Mouse (Mus musculus): ENCODE results near the gene Atp8b5. TPM values are rescaled to one million over a fixed set of nuclear protein-coding genes. Genes with fewer than 3 reads are reported as not detected.

The Atp8b5 gene
- total RNA-seq (2021) (under 1 TPM in 1 of 2 experiments, not detected in 1; 0.08 TPM), polyA plus RNA-seq (2012; rRNA removed) (0.14 and 0.15 TPM in 2 replicates)
- long read RNA-seq = 0 reads

DNA sequence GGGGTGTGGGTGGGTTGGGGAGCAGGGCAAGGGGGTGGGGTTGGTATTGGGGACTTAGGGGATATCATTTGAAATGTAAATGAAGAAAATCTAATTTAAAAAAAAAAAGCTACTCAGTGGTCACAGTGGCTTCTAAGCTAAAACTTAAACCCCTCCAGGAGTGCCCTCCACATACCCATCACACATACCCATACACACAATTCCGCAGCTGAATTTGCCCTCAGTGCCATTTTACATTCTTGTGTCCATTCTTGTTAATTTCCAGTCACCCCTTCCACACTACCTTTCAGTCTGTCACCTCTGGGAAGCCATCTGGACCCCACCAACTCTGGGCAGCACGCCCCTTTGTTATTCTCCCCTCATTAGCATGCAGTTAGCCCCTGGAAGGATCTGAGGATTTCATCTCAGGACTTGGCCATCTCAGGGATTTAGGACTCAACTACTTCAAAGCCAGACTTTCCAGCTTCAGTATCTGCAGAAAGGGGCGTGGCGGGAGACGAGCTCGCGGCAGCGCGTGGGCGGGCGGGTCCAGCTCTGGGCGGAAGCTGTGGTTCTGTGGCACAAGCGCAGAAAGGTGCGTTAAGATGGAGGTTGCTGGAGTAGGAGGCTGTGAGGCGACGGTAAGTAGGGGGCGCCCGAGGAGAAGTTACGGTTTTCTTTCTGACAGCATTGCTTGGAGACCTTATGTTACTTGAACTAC is at the start of gene Atp8b5:
Gene Atp8b5, plus strand, starts transcription at position 537 of the 700 bp plus-strand sequence.
- Histone ChIP-seq H3K27ac (no peak within 1 kb of the TSS), H3K4me3 (0 out of 2 replicates have a peak within 1 kb of the TSS, but pooled peaks have one; percentile 28), H3K4me1 (ENCODE audit: control insufficient read depth, insufficient read depth, low read length) (no peaks in the 10 kb centered on the region), H3K9ac (ENCODE audit: low read depth, low read length) (no peak within 1 kb of the TSS), H3K27me3 (ENCODE audit: control insufficient read depth, insufficient read depth, low read length) (no peaks in the 10 kb centered on the region), H3K36me3 (ENCODE audit: control insufficient read depth, insufficient read depth, low read length) (no peaks in the 10 kb centered on the region), H3K79me2 (replicated peaks; ENCODE audit: control insufficient read depth, insufficient read depth, low read length) (no peaks in the 10 kb centered on the region)
- 4% methylated on average over 19 of the region's 19 CpGs for WGBS
- no peak for TF ChIP-seq POLR2A (IDR thresholded peaks at IDR 0.05; ENCODE audit: insufficient read depth, low read depth, low read length)
- TF ChIP-seq EP300 (IDR thresholded peaks at IDR 0.05; ENCODE audit: insufficient read depth, low read depth, low read length) = peak; percentile 58; the same call in 1 of the 2 replicates
- peak; percentile 89 for TF ChIP-seq CTCF (IDR thresholded peaks at IDR 0.05)
- intact Hi-C loops (cut with DNase I) = loop anchor here (1.0 to 5.0 kb wide), 3 partner anchors 114 to 216 kb away; partner anchors contain the start of genes Rusc2 and Sit1
- peak; percentile 82 to 84 for DNase-seq

- TF ChIP-seq POLR2A (IDR thresholded peaks at IDR 0.05; ENCODE audit: insufficient read depth, low read depth, low read length) (no peak), CTCF (IDR thresholded peaks at IDR 0.05) (no peak), EP300 (IDR thresholded peaks at IDR 0.05; ENCODE audit: insufficient read depth, low read depth, low read length) (no peak)
Observed at GRCm38 (mm10) chr4:43217997-43218396, 49.0 kb upstream of the Atp8b5 start.

DNA sequence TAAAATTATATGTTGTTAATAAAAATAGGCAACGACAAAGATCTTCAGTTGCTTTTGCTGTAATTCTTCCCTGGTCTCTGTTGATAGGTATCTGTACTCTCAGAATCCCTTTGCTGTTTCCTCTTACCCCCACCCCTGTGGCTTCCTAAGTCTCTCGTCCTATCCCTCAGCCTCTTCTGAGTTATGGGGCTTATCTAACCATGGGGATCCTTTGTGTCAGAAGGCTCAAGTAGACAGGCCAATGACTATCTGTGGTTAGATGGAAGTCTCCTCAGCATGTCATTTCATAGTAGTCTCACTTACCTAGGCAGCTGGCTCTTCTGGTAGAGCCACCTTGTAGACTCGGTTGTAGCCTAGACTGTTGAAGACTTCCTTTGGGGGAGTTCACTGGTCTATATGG is 35.1 kb upstream of the Atp8b5 start:
- Histone ChIP-seq H3K4me3 (no peak overlapping the region), H3K9ac (ENCODE audit: low read depth, low read length) (no peak overlapping the region), H3K27ac (no peak overlapping the region), H3K27me3 (ENCODE audit: control insufficient read depth, insufficient read depth, low read length) (no peaks in the 10 kb centered on the region), H3K36me3 (ENCODE audit: control insufficient read depth, insufficient read depth, low read length) (no peaks in the 10 kb centered on the region; the same call in 1 of the 2 replicates), H3K79me2 (replicated peaks; ENCODE audit: control insufficient read depth, insufficient read depth, low read length) (no peaks in the 10 kb centered on the region), H3K4me1 (ENCODE audit: control insufficient read depth, insufficient read depth, low read length) (no peaks in the 10 kb centered on the region)
- no peak for TF ChIP-seq CTCF (IDR thresholded peaks at IDR 0.05)
- TF ChIP-seq POLR2A (IDR thresholded peaks at IDR 0.05; ENCODE audit: insufficient read depth, low read depth, low read length) = no peak
- no peak for TF ChIP-seq EP300 (IDR thresholded peaks at IDR 0.05; ENCODE audit: insufficient read depth, low read depth, low read length)
- DNase-seq = no peak
- 89% methylated on average over 3 of the region's 3 CpGs for WGBS
- intact Hi-C loops (cut with DNase I) = no loop called here

More at GRCm38 (mm10) chr4:43217997-43218396, 49.0 kb upstream of the Atp8b5 start:
- 92% methylated on average over 1 of the region's 1 CpGs for WGBS
- H3K27me3 ChIP-seq (ENCODE audit: control insufficient read depth, insufficient read depth, low read length) = no peaks in the 10 kb centered on the region
- H3K36me3 ChIP-seq (ENCODE audit: control insufficient read depth, insufficient read depth, low read length) = no peaks in the 10 kb centered on the region
- no peak for DNase-seq
- no peaks in the 10 kb centered on the region for H3K79me2 ChIP-seq (replicated peaks; ENCODE audit: control insufficient read depth, insufficient read depth, low read length)
- H3K9ac ChIP-seq (ENCODE audit: low read depth, low read length) = no peak overlapping the region
- H3K27ac ChIP-seq = no peak overlapping the region
- intact Hi-C loops (cut with DNase I) = no loop called here
- H3K4me1 ChIP-seq (ENCODE audit: control insufficient read depth, insufficient read depth, low read length) = no peaks in the 10 kb centered on the region
- H3K4me3 ChIP-seq = no peak overlapping the region

GRCm38 (mm10) chr4:43232985-43233384 is 34.0 kb upstream of the Atp8b5 start:
- no peak overlapping the region for H3K9ac ChIP-seq (ENCODE audit: low read depth, low read length)
- no peak overlapping the region for H3K27ac ChIP-seq
- TF ChIP-seq EP300 (IDR thresholded peaks at IDR 0.05; ENCODE audit: insufficient read depth, low read depth, low read length) (no peak), CTCF (IDR thresholded peaks at IDR 0.05) (no peak), POLR2A (IDR thresholded peaks at IDR 0.05; ENCODE audit: insufficient read depth, low read depth, low read length) (no peak)
- no peaks in the 10 kb centered on the region for H3K4me1 ChIP-seq (ENCODE audit: control insufficient read depth, insufficient read depth, low read length)
- no peak overlapping the region for H3K4me3 ChIP-seq
- DNase-seq = no peak
- no peaks in the 10 kb centered on the region for H3K27me3 ChIP-seq (ENCODE audit: control insufficient read depth, insufficient read depth, low read length)
- WGBS = 95% methylated on average over 1 of the region's 1 CpGs
- intact Hi-C loops (cut with DNase I) = no loop called here
- H3K36me3 ChIP-seq (ENCODE audit: control insufficient read depth, insufficient read depth, low read length) = no peaks in the 10 kb centered on the region; the same call in 1 of the 2 replicates
- no peaks in the 10 kb centered on the region for H3K79me2 ChIP-seq (replicated peaks; ENCODE audit: control insufficient read depth, insufficient read depth, low read length)

GRCm38 (mm10) chr4:43233489-43233888 is 33.5 kb upstream of the Atp8b5 start:
- TF ChIP-seq CTCF (IDR thresholded peaks at IDR 0.05) (no peak), POLR2A (IDR thresholded peaks at IDR 0.05; ENCODE audit: insufficient read depth, low read depth, low read length) (no peak), EP300 (IDR thresholded peaks at IDR 0.05; ENCODE audit: insufficient read depth, low read depth, low read length) (no peak)
- H3K4me1 ChIP-seq (ENCODE audit: control insufficient read depth, insufficient read depth, low read length) = no peaks in the 10 kb centered on the region
- no peaks in the 10 kb centered on the region; the same call in 1 of the 2 replicates for H3K36me3 ChIP-seq (ENCODE audit: control insufficient read depth, insufficient read depth, low read length)
- H3K27ac ChIP-seq = no peak overlapping the region
- no peak overlapping the region for H3K4me3 ChIP-seq
- H3K9ac ChIP-seq (ENCODE audit: low read depth, low read length) = no peak overlapping the region
- no peaks in the 10 kb centered on the region for H3K27me3 ChIP-seq (ENCODE audit: control insufficient read depth, insufficient read depth, low read length)
- H3K79me2 ChIP-seq (replicated peaks; ENCODE audit: control insufficient read depth, insufficient read depth, low read length) = no peaks in the 10 kb centered on the region
- intact Hi-C loops (cut with DNase I) = no loop called here
- WGBS = 87% methylated on average over 6 of the region's 6 CpGs
- DNase-seq = no peak

- Histone ChIP-seq H3K4me3 (no peak overlapping the region), H3K79me2 (replicated peaks; ENCODE audit: control insufficient read depth, insufficient read depth, low read length) (no peaks in the 10 kb centered on the region), H3K27me3 (ENCODE audit: control insufficient read depth, insufficient read depth, low read length) (no peaks in the 10 kb centered on the region), H3K9ac (ENCODE audit: low read depth, low read length) (no peak overlapping the region), H3K27ac (no peak overlapping the region), H3K4me1 (ENCODE audit: control insufficient read depth, insufficient read depth, low read length) (no peaks in the 10 kb centered on the region), H3K36me3 (ENCODE audit: control insufficient read depth, insufficient read depth, low read length) (no peaks in the 10 kb centered on the region)
- no peak for DNase-seq
- TF ChIP-seq EP300 (IDR thresholded peaks at IDR 0.05; ENCODE audit: insufficient read depth, low read depth, low read length) (no peak), POLR2A (IDR thresholded peaks at IDR 0.05; ENCODE audit: insufficient read depth, low read depth, low read length) (no peak), CTCF (IDR thresholded peaks at IDR 0.05) (no peak)
- intact Hi-C loops (cut with DNase I) = no loop called here
- WGBS = 95% methylated on average over 9 of the region's 9 CpGs
Observed at GRCm38 (mm10) chr4:43236898-43237297, 30.1 kb upstream of the Atp8b5 start.
